Mouse (Mus musculus) embryonic fibroblast, embryonic 13.5 days (primary cell): ENCODE measurements around the gene Glipr2.

ENCODE experiments used
- CTCF ChIP-seq: IDR thresholded peaks from 2 replicates; pipeline ENCODE4 v1.5.1; 2011; ENCODE audit warnings: mild to moderate bottlenecking, control low read depth, low read length, moderate library complexity, borderline replicate concordance; ENCODE audit not compliant: insufficient read depth
- POLR2A ChIP-seq: IDR thresholded peaks from 2 replicates; pipeline ENCODE4 v1.6.1; 2011; ENCODE audit warnings: low read depth, mild to moderate bottlenecking, control low read depth, low read length, moderate library complexity

DNA sequence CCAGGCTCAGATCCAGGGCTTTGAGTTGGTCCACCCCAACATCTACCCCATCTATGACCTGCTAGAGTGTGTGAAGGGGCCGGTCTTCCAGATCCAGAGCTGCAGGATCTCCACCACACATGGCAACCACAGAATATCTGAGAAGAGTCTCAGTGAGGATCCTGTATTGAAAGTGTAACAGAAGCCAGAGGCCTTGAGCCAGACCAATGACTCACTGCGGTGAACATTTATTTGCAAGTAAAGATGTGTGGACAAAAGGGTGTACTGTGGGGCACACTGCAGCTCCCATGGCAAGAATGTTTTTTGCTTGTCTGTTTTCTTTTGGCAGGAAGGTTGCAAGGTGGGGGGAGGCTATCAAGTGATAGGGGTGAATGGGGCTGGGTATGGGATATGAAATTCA, 9.6 kb upstream of the Glipr2 start:
- no peak for TF ChIP-seq CTCF
- no peak for TF ChIP-seq POLR2A
